Mouse (Mus musculus): Measurements from ENCODE around the gene Hmga1b. TPM values are rescaled to one million over a fixed set of nuclear protein-coding genes. Genes with fewer than 3 reads are reported as not detected.
A peak's percentile ranks its signal among the peaks of the same experiment; 100 is the strongest.
"Not testable (repeated sequence)": the region's sequence is repeated elsewhere in the genome, so short reads cannot be mapped to it uniquely, and the experiment has no call there.

Gene Hmga1b
- total RNA-seq, 2 experiments from 2014 or later = 31.4 to 50.3 TPM

DNA sequence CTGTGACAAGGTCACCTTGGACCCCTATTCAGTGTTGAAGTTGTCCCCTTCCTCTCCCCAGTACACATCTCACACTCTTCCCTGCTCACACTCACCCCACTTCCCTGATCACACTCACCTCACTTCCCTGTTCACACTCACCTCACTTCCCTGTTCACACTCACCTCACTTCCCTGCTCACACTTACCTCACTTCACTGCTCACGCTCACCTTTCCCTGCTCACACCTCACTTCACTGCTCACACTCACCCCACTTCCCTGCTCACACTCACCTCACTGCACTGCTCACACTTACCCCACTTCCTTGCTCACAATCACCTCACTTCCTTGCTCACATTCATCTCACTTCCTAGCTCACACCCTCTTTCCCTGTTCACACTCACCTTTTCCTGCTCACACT is 31.2 kb upstream of the Hmga1b start:
- DNase-seq (ENCODE audit: low spot score in 2 of 2) = no peak

- DNase-seq (ENCODE audit: low spot score in 2 of 2) = no peak
Measured at GRCm38 (mm10) chr11:120731858-120732680, 30.5 kb upstream of the Hmga1b start, which contains the start of gene Cbr2. Cbr2 (minus strand) TSS chr11:120732114.

DNA sequence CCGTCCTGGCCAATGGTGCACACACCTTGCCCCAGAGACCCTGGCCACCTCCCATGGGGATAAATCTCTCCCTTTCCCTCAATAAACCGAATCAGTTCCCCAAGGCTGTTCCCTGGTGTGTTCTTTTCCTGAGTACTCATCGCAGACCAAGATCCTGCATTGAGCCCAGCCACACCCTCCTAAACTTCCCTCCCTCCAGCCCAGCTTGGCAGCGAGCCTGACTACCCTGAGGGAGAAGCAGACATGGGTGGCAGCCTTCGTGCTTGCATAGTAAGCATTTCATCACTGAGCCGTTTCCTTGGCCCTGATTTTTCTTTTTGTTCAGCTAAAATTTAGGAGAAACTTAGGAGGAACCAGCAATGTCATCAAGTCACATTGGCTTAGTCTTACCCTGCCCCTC is 29.1 kb upstream of the Hmga1b start:
- no peak for DNase-seq (ENCODE audit: low spot score in 2 of 2)

GRCm38 (mm10) chr11:120736424-120736823 is 26.2 kb upstream of the Hmga1b start:
- no peak for DNase-seq (ENCODE audit: low spot score in 2 of 2)

GRCm38 (mm10) chr11:120740981-120741380 is 21.6 kb upstream of the Hmga1b start:
- no peak for DNase-seq (ENCODE audit: low spot score in 2 of 2)

DNA sequence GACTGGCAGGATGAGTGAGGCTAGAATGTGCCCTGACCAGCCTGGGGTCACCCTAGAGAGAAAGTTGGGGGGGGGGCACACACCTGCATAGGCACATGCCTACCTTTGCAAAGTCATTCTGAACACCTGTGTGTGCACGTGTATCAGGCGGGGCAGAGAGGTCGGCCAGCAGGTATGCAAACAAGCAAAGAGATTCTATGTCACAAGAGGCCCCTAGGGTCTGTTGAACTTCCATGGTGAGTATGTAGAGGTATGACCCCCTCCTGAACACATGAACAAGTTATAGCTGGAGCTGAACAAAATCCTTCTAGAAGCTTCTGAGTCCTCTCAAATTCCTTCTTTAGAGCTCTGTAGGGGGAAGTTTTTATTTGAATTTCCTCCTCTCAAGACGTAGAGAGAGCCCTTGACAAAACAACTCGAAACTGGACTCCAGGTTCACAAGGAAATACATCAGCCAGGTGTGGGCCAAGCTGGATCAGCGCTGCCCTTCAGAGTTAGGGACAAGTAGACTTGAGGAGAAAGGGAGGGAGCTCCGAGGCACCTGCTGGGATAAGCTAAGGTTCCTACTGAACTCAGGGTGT is 18.4 kb upstream of the Hmga1b start:
- no peak for DNase-seq (ENCODE audit: low spot score in 2 of 2)

DNA sequence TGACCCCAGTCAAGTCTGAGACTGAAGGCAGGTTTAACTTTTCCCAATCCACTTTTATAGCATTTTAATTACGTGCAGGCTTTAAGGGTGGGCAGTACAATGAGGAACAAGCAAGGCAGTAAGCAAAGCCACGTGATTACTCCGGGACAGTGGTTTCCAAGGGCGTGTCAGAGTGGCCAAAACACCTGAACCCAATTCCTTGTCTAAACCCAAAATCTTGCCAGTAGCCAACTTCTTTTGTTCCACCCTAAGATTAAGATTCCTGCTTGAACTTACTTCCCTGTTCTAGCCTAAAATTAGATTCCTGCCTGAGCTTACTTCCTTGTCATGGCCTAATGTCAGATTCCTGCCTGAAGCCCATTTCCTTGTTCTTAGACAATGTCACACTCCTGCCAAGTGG is 14.6 kb upstream of the Hmga1b start:
- no peak for DNase-seq (ENCODE audit: low spot score in 2 of 2)

DNA sequence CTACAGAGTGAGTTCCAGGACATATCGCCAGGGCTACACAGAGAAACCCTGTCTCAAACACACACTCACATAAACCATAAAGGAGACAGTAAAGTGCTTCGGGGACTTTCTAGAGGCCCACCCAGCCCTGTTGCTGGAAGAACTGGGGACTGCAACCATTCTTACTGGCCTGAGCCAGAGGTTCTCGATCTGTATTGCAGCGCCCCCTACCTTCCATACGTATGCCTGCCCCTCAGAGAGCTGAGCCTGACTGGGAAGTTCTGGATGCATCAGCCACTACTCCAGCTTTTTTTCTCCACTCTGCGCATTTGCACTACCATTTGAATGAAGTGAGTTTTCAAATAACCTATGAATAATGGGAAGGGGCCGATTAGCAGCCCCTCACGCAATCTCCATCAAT is 13.2 kb upstream of the Hmga1b start:
- no peak for DNase-seq (ENCODE audit: low spot score in 2 of 2)

- DNase-seq (ENCODE audit: low spot score in 2 of 2) = no peak
Measured at GRCm38 (mm10) chr11:120751606-120752005, 11.0 kb upstream of the Hmga1b start.

- no peak for DNase-seq (ENCODE audit: low spot score in 2 of 2)
Measured at GRCm38 (mm10) chr11:120760236-120760635, 2.4 kb upstream of the Hmga1b start.

DNA sequence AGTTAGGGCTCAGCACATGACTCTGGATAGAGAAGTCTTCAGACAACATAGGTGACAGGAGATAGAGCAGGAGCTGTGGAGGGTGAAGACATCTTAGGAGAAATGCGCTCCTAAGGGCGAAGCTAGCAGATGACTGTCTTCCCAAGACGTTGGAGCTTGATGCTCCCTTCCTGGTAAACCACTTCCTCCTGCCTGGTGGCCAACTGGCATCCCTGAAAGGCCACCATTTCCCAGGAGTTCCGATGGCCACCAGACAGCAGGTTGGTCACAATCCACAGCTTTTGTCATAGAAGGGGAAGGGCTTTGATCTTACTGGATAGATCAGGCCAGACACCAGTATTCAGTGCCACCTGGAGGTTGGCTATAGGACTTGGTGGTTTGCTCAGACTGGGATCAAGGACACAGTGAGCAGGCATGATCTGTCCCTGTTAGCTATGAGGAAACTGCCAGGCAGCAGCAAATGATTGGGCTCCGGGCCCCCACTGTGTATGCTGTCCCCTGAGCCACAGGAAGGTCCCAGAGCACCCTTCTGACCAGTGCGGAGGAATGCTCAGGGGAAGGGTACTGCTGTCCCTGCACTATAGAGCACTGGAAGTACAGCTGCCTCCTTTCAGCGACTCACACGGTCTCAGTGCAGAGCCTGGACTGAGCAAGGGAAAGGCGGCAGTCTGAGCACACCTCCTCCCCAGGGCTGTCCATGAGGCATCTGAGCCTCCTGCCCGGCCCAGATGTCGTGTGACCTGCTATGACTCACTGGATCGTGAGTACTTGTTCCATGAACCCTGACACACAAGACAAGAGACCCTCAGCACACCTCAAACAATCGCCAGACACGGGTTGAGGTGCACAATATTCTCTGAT is 553 bp upstream of the Hmga1b start:
- no peak for DNase-seq (ENCODE audit: low spot score in 2 of 2)

DNA sequence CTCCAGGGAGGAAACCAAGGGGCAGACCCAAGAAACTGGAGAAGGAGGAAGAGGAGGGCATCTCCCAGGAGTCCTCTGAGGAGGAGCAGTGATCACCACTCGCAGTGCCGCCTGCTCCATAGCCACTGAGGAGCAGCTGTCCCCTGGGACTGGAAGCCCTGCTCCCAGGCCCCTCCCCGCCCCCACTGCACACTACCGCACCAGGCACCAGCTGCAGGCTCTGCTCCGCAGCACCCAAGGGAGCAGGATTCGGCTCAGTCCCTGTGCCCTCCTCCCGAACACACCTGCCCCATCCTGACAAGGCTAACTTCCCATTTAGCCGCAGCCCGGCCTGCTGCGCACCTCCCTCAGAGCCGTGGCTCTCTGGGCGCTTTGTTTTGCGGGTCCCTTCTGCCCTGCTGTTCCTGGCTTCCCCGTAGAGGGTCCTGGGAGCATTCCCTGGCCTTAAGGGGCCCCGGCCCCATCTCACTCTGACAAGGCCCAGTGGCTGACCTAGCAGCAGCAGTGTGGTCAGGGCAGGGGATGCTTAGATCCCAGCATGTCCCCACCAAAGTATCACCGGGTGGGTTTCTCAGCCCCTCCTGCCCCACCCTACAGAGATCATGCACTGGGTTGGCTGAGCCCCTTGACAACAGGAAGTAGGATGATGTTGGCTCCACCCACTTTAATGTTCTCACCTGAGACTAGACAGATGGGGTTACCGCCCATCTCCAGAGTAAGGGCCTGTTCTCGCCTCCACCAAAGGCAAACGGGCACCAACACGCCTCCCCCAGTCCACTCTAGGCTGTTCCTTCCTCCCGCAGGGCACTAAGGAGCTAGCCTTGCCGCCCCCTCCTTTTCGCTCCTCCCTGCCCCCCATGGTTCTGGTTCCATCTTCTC is 766 bp downstream of the Hmga1b start:
- not testable (repeated sequence) for DNase-seq (ENCODE audit: low spot score in 2 of 2)

DNA sequence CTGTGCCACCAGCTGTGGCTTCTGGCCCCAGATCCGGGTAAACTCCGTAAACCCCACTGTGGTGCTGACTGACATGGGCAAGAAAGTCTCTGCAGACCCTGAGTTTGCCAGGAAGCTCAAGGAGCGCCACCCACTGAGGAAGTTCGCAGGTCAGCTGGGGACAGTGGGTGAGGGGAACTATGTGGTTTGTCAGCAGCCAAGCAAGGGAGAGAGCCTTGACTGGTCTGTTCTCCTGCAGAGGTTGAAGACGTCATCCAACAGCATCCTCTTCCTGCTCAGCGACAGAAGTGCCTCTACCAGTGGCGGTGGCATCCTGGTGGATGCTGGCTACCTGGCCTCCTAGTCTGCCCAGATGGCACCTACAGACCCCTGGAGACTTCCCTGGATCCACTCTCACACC is 4.4 kb downstream of the Hmga1b start:
- not testable (repeated sequence) for DNase-seq (ENCODE audit: low spot score in 2 of 2)

DNA sequence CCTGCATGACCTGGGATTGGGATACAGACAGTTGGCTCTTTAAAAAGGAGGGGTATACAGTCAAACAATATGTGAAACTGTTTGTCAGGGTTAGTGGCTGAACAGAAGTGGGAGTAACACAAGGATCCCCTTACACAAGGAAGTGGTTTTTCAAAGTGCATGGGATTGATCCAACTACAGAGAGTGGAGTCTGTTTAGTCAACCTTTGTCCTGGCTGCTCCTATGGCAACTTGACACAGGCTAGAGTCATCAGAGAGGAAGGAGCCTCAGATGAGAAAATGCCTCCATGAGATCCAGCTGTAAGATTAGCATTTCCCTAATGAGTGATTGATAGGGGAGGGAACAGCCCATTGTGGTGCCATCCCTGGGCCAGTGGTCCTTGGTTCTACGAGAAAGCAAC is 5.6 kb downstream of the Hmga1b start:
- no peak for DNase-seq (ENCODE audit: low spot score in 2 of 2)

GRCm38 (mm10) chr11:120772749-120773148 is 10.2 kb downstream of the Hmga1b start:
- no peak for DNase-seq (ENCODE audit: low spot score in 2 of 2)

- no peak for DNase-seq (ENCODE audit: low spot score in 2 of 2)
Measured at GRCm38 (mm10) chr11:120773463-120774190, 11.0 kb downstream of the Hmga1b start.

DNA sequence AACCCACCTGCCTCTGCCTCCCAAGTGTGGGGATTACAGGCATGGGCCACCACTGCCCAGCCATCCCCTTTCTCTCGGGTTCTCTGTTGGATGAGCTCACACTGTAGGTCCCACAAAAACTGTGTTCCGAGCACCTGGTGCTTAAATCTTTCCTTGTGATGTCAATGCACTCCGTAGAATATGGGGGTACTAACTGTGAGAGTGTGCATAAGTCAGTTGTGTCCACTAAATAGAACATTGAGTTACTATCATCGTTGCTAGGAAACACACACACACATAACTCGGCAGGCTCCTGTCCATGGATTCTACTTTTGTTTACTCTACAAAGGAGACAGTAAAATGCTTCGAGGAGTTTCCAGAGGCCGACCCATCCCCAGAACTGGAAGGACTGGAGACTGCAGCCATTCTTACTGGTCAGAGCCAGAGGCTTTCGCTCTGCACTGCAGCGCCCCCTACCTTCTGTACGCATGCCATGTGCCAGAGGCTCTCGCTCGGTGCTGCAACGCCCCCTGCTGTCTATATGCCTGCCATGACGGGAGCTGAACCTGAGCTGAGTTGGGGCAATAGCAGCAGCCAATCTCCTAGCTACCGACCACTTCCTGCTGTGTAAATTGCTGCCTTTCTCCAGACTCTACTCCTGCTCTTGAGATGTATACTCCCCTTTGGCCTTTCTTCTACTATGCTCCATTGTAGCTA is 13.3 kb downstream of the Hmga1b start:
- peak; percentile 92 to 99 for DNase-seq (ENCODE audit: low spot score in 2 of 2)

DNA sequence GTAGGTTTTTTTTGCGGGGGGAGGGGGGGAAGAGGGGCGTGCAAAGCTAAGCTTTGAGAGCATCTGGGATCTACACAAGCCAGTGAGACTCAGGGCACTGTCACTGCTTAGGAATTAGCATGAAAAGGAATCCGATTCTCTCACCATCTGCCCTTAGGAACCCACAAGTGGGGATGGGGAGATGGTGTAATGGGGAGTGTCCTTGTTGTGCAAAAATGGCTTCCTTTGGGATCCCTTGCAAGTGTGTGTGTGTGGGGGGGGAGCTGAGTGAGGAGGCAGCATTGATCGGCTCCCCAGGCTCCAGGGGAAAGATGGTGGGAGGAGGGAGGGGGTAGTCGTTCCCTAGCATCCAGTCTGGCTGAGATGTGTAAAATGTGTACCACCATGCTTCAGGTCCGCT is 14.5 kb downstream of the Hmga1b start:
- no peak for DNase-seq (ENCODE audit: low spot score in 2 of 2)

DNA sequence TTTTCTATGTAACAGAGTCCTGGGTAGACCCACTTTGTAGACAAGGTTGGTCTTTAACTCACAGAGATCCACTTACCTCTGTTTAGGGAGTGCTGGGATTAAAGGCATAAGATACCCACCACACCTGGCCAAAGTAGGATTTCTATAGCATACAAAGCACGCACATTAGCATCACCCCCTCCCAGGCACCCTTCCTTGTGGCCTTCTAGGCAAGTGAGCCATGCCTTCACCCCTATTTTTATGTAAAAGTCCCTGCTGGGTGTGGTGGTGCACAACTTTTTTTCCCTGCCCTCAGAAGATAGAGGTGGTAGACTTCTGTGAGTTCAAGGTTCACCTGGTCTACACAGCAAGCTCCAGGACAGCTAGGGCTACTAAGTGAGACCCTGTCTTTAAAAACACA is 17.3 kb downstream of the Hmga1b start:
- no peak for DNase-seq (ENCODE audit: low spot score in 2 of 2)

GRCm38 (mm10) chr11:120781361-120781760 is 18.8 kb downstream of the Hmga1b start:
- not testable (repeated sequence) for DNase-seq (ENCODE audit: low spot score in 2 of 2)

All from left cerebral cortex, adult 18-20 months (tissue).